Mouse (Mus musculus) lung, embryonic 14.5 days (tissue): Measurements from ENCODE around the gene Ahdc1. TPM values are rescaled to one million over a fixed set of nuclear protein-coding genes. Genes with fewer than 3 reads are reported as not detected.
A peak's percentile ranks its signal among the peaks of the same experiment; 100 is the strongest.

Experiments
- ATAC-seq: fragments of 200-750 bp; cut with Nextera tagmentation; 2 replicates; pipeline ENCODE4 v1.8.0; 2017; ENCODE audit warnings: mild to moderate bottlenecking, moderate TSS enrichment, moderate library complexity; ENCODE audit not compliant: insufficient read depth
- DNase-seq: peaks from one replicate; pipeline ENCODE4 v3.0.0-alpha.2; 2015
- H3K27ac ChIP-seq: fragments of 300-500 bp; sonication (generic); 2 replicates; pipeline ENCODE4 v1.5.1; 2014; ENCODE audit warnings: low read depth, mild to moderate bottlenecking, moderate library complexity
- H3K27me3 ChIP-seq: fragments of 300-500 bp; sonication (generic); 2 replicates; pipeline ENCODE4 v1.6.1; 2014; ENCODE audit warnings: low read length, control low read depth; ENCODE audit not compliant: insufficient read depth
- H3K36me3 ChIP-seq: fragments of 300-500 bp; sonication (generic); 2 replicates; pipeline ENCODE4 v1.6.1; 2014; ENCODE audit warnings: control low read depth; ENCODE audit not compliant: insufficient read depth
- H3K4me1 ChIP-seq: fragments of 300-500 bp; sonication (generic); 2 replicates; pipeline ENCODE4 v1.6.1; 2014; ENCODE audit warnings: antibody characterized with exemption, control low read depth; ENCODE audit not compliant: insufficient read depth
- H3K4me2 ChIP-seq: fragments of 300-500 bp; sonication (generic); 2 replicates; pipeline ENCODE4 v1.6.1; 2014; ENCODE audit warnings: mild to moderate bottlenecking
- H3K4me3 ChIP-seq: fragments of 300-500 bp; sonication (generic); 2 replicates; pipeline ENCODE4 v1.5.1; 2014; ENCODE audit warnings: low read depth, low read length
- H3K9ac ChIP-seq: fragments of 300-500 bp; sonication (generic); 2 replicates; pipeline ENCODE4 v1.6.1; 2014
- H3K9me3 ChIP-seq: fragments of 300-500 bp; sonication (generic); 2 replicates; pipeline ENCODE4 v1.6.1; 2016; ENCODE audit warnings: low read depth, low read length, control low read depth
- CTCF ChIP-seq: IDR thresholded peaks from 2 replicates; pipeline ENCODE4 v1.5.1; 2016; ENCODE audit warnings: antibody characterized with exemption, low read depth
- WGBS: fragments of 180-500 bp; shearing (Covaris S2); extraction: QIAGEN DNeasy Blood & Tissue Kit; methylation state at CpG from one replicate; pipeline ENCODE4 v1.1.7; 2014; 5-methylcytosine and 5-hydroxymethylcytosine counted together
- polyA plus RNA-seq: library from polyadenylated mRNA; unstranded; fragments of >200 nt; fragmentation: Nextera tagmentation; extraction: Ambion mirVana; gene quantifications from 2 replicates; pipeline ENCODE4 v1.2.1, GENCODE M21; 2014

The Ahdc1 gene
- polyA plus RNA-seq, 1 experiment from 2014 or later: 10.5 TPM

- ATAC-seq: no peak
- peak overlapping the region; percentile 24; the same call in 1 of the 2 replicates for H3K9ac ChIP-seq
These were observed 33.0 kb downstream of the Ahdc1 start for GRCm38 (mm10) chr4:133043798-133044646.

GRCm38 (mm10) chr4:133044647-133045094 lies 33.6 kb downstream of the Ahdc1 start:
- Histone ChIP-seq H3K4me3 (no peak overlapping the region), H3K9me3 (no peaks in the 10 kb centered on the region), H3K36me3 (peaks cover 4% of the 10 kb centered on the region; the same call in 1 of the 2 replicates), H3K27me3 (no peaks in the 10 kb centered on the region), H3K4me2 (no peak overlapping the region; the same call in 1 of the 2 replicates), H3K9ac (peak overlapping the region; percentile 24; the same call in 1 of the 2 replicates), H3K4me1 (peaks cover 87% of the 10 kb centered on the region), H3K27ac (peak overlapping the region; percentile 86)
- TF ChIP-seq CTCF: no peak
- DNase-seq: no peak
- ATAC-seq: no peak
- WGBS: 28% methylated on average over 6 of the region's 6 CpGs

More at GRCm38 (mm10) chr4:133043798-133044646, 33.0 kb downstream of the Ahdc1 start:
- 28% methylated on average over 6 of the region's 6 CpGs for WGBS
- DNase-seq: peak; percentile 57
- Histone ChIP-seq H3K4me3 (no peak overlapping the region), H3K4me2 (peak overlapping the region; percentile 100; the same call in 1 of the 2 replicates), H3K36me3 (peaks cover 4% of the 10 kb centered on the region; the same call in 1 of the 2 replicates), H3K9me3 (no peaks in the 10 kb centered on the region), H3K4me1 (peaks cover 83% of the 10 kb centered on the region), H3K27me3 (no peaks in the 10 kb centered on the region), H3K27ac (peak overlapping the region; percentile 86)
- no peak for TF ChIP-seq CTCF

- peak overlapping the region; percentile 34; the same call in 1 of the 2 replicates for H3K4me2 ChIP-seq
- H3K4me3 ChIP-seq: no peak overlapping the region
These were observed 34.9 kb downstream of the Ahdc1 start for GRCm38 (mm10) chr4:133045771-133046474.

GRCm38 (mm10) chr4:133046691-133047352 lies 35.8 kb downstream of the Ahdc1 start:
- no peak for ATAC-seq
- no peak for TF ChIP-seq CTCF

More at GRCm38 (mm10) chr4:133045771-133046474, 34.9 kb downstream of the Ahdc1 start:
- Histone ChIP-seq H3K27ac (peak overlapping the region; percentile 86), H3K9me3 (no peaks in the 10 kb centered on the region), H3K9ac (peak overlapping the region; percentile 14; the same call in 1 of the 2 replicates), H3K36me3 (peaks cover 2% of the 10 kb centered on the region; the same call in 1 of the 2 replicates), H3K4me1 (peaks cover 81% of the 10 kb centered on the region), H3K27me3 (no peaks in the 10 kb centered on the region)
- 31% methylated on average over 11 of the region's 11 CpGs for WGBS
- no peak for TF ChIP-seq CTCF
- DNase-seq: peak; percentile 70
- ATAC-seq: 0 out of 2 replicates have a peak, but pooled peaks have one; percentile 19

GRCm38 (mm10) chr4:133047353-133048105 lies 36.5 kb downstream of the Ahdc1 start:
- H3K4me3 ChIP-seq: no peak overlapping the region
- WGBS: 17% methylated on average over 16 of the region's 16 CpGs
- no peaks in the 10 kb centered on the region for H3K9me3 ChIP-seq
- no peak for TF ChIP-seq CTCF
- H3K4me2 ChIP-seq: no peak overlapping the region
- peak overlapping the region; percentile 86; the same call in 1 of the 2 replicates for H3K27ac ChIP-seq
- DNase-seq (no peak), ATAC-seq (no peak)
- H3K27me3 ChIP-seq: no peaks in the 10 kb centered on the region
- no peak overlapping the region for H3K9ac ChIP-seq
- no peaks in the 10 kb centered on the region for H3K36me3 ChIP-seq
- H3K4me1 ChIP-seq: peaks cover 75% of the 10 kb centered on the region

More at GRCm38 (mm10) chr4:133046691-133047352, 35.8 kb downstream of the Ahdc1 start:
- Histone ChIP-seq H3K27me3 (no peaks in the 10 kb centered on the region), H3K36me3 (no peaks in the 10 kb centered on the region), H3K27ac (peak overlapping the region; percentile 86), H3K4me3 (no peak overlapping the region), H3K4me2 (peak overlapping the region; percentile 24; the same call in 1 of the 2 replicates), H3K9ac (no peak overlapping the region), H3K4me1 (peaks cover 81% of the 10 kb centered on the region), H3K9me3 (no peaks in the 10 kb centered on the region)
- 32% methylated on average over 12 of the region's 12 CpGs for WGBS
- DNase-seq: no peak
